Mouse (Mus musculus): ENCODE measurements around the gene Adgrg3. TPM values are rescaled to one million over a fixed set of nuclear protein-coding genes. Genes with fewer than 3 reads are reported as not detected.

Adgrg3 gene
- polyA plus RNA-seq, 1 experiment from 2014 or later: 0.88 TPM

GRCm38 (mm10) chr8:94983881-94984516, 33.5 kb upstream of the Adgrg3 start:
- Histone ChIP-seq H3K36me3 (replicated peaks) (no peaks in the 10 kb centered on the region), H3K4me2 (peak overlapping the region; percentile 34), H3K9me3 (no peaks in the 10 kb centered on the region), H3K27ac (peak overlapping the region; percentile 62), H3K4me3 (no peak overlapping the region; the same call in 1 of the 2 replicates), H3K27me3 (replicated peaks) (no peaks in the 10 kb centered on the region), H3K9ac (0 out of 2 replicates have a peak overlapping the region, but pooled peaks have one; percentile 9), H3K4me1 (peaks cover 52% of the 10 kb centered on the region)
- peak; percentile 72 for ATAC-seq (replicated peaks)
- 9% methylated on average over 10 of the region's 10 CpGs for WGBS

DNA sequence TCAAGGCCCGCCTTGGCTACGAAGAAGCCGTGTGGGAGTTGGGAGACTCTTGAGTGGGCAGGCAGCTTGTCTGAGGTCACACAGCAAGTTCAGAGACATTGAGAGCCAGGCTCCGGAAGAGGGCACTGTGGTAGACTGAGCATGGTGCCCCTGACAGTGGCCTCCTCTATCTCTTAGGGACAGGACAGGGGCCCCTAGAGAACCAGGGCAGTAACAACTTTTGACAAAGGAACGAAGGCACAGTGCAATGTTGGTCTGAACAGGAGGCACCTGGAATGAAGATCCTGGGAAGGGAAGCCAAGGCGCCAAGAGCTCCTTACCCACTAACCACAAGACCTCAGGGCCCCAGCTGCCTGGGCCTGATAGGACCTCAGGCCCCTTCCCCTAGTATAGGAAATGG, 32.5 kb upstream of the Adgrg3 start:
- no peak overlapping the region for H3K27ac ChIP-seq
- H3K4me1 ChIP-seq: peaks cover 52% of the 10 kb centered on the region
- no peak overlapping the region for H3K4me3 ChIP-seq
- ATAC-seq (replicated peaks): no peak
- H3K36me3 ChIP-seq (replicated peaks): no peaks in the 10 kb centered on the region
- 88% methylated on average over 6 of the region's 6 CpGs for WGBS
- no peaks in the 10 kb centered on the region for H3K9me3 ChIP-seq
- H3K27me3 ChIP-seq (replicated peaks): no peaks in the 10 kb centered on the region
- H3K9ac ChIP-seq: no peak overlapping the region
- H3K4me2 ChIP-seq: peak overlapping the region; percentile 34; the same call in 1 of the 2 replicates

GRCm38 (mm10) chr8:94986676-94987075, 30.8 kb upstream of the Adgrg3 start:
- Histone ChIP-seq H3K27ac (no peak overlapping the region), H3K27me3 (replicated peaks) (no peaks in the 10 kb centered on the region), H3K36me3 (replicated peaks) (no peaks in the 10 kb centered on the region), H3K4me3 (no peak overlapping the region), H3K4me2 (no peak overlapping the region), H3K9ac (no peak overlapping the region), H3K9me3 (no peaks in the 10 kb centered on the region), H3K4me1 (peaks cover 58% of the 10 kb centered on the region)
- 30% methylated on average over 5 of the region's 5 CpGs for WGBS
- peak; percentile 31; the same call in 1 of the 2 replicates for ATAC-seq (replicated peaks)

DNA sequence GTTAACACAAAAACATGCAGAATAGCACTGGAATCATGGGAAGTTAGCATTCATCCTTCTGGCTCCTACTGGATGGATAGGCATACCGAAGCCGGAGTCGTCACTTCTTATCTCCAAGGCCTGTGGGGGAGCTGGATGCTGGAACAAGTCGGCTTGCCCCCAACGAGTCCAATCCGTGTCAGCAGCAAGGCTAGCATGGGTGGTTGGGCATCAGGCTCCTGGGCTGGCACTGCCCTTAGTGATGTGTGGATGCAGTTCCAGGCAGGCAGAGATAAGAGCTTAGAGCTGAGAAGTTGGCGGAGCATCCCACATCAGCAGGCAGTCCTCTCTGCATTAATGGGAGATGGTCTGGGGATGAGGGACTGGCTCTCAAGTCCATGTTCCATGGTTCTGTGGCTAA, 29.9 kb upstream of the Adgrg3 start:
- Histone ChIP-seq H3K9me3 (no peaks in the 10 kb centered on the region), H3K9ac (no peak overlapping the region), H3K27me3 (replicated peaks) (no peaks in the 10 kb centered on the region), H3K4me1 (peaks cover 57% of the 10 kb centered on the region), H3K4me2 (no peak overlapping the region), H3K27ac (no peak overlapping the region), H3K36me3 (replicated peaks) (no peaks in the 10 kb centered on the region), H3K4me3 (no peak overlapping the region)
- WGBS: 79% methylated on average over 7 of the region's 7 CpGs
- ATAC-seq (replicated peaks): no peak

DNA sequence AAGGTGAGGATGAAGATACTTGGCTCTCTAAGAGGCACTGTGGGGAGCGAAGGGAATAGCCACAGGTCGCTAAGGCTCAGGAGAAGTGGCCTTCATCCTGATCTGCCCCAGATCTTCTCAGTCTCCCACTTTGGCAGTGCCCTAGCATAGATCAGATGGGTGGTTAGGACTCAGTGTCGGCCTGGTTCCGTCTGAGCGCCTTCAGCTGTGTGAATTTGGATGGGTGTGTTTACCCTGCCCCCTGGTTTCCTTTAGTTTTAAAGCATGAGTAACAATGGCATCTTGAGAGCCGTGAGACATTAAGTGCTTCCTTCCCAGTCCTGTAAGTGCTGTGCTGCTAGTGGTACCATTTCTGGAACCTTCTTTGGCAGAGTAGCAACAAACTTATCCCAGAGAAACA, 28.9 kb upstream of the Adgrg3 start:
- peaks cover 57% of the 10 kb centered on the region for H3K4me1 ChIP-seq
- H3K9ac ChIP-seq: no peak overlapping the region
- 85% methylated on average over 6 of the region's 6 CpGs for WGBS
- no peak for ATAC-seq (replicated peaks)
- no peaks in the 10 kb centered on the region for H3K27me3 ChIP-seq (replicated peaks)
- no peaks in the 10 kb centered on the region for H3K9me3 ChIP-seq
- no peaks in the 10 kb centered on the region for H3K36me3 ChIP-seq (replicated peaks)
- H3K27ac ChIP-seq: no peak overlapping the region
- no peak overlapping the region for H3K4me2 ChIP-seq
- no peak overlapping the region for H3K4me3 ChIP-seq

DNA sequence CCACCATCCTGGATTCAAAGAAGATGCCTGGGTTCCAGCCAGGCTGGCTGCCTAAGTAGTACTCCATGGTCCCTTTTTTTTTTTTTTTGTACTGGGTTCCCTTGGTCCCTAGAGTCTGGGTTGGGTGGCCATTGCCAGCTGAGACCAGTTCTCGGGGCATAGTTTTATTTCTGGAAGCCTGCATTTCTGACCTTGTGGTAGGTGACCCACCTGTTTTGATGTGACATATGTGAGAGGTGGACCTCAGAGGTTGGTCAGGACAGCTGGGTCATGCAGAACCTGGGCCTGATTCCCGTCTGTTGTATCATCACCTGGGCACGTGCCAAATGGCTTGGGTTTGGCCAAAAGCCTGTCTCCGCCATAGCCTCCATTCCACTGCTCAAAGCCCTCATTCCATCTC, 27.8 kb upstream of the Adgrg3 start:
- 93% methylated on average over 4 of the region's 4 CpGs for WGBS
- H3K4me1 ChIP-seq: peaks cover 56% of the 10 kb centered on the region
- ATAC-seq (replicated peaks): no peak

DNA sequence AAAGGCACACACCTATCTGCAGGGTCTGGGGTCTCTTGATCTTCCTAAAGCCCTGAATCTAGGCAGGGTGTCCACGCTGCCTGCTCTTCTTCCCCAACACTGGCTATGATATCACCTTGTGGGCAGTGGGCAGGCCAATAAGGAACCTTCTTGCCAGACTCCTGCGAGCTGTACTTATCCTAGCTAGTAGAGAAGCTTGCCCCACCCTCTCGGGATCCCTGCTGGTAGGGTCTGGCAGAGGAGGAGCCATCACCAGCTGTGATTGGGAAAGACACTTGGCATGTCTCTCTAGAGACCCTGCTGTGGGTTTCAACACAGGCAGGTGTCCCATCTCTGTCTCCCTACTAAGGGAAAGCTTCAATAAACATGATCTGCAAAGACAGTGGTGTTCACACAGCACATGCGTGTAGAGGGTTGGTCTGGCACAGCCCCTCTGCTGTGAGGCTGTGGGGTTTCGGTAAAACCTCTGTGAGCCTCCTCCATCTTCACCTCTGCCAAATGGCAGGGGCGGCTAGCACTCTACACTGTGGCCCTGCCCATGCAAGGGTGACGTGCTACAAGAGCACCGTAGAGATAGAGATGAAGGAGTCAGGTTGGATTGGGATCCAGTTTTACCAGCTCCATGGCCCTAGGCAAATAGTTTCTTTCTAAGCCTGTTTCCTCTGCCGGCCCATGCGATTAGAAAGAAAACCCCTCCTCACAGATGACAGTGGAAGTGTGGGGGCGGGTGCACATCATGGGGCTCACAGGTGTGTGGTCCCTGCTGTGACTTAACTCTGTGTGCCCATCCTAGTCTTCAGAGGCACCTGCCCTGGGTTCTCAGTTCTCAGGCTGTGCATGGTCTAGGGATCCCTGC, 26.7 kb upstream of the Adgrg3 start:
- Histone ChIP-seq H3K4me1 (peaks cover 55% of the 10 kb centered on the region), H3K27ac (no peak overlapping the region)
- ATAC-seq (replicated peaks): no peak

More for the DNA sequence above, 27.8 kb upstream of the Adgrg3 start:
- no peaks in the 10 kb centered on the region for H3K9me3 ChIP-seq
- no peak overlapping the region for H3K9ac ChIP-seq
- H3K4me3 ChIP-seq: no peak overlapping the region
- no peaks in the 10 kb centered on the region for H3K36me3 ChIP-seq (replicated peaks)
- H3K27ac ChIP-seq: no peak overlapping the region
- H3K4me2 ChIP-seq: no peak overlapping the region
- H3K27me3 ChIP-seq (replicated peaks): no peaks in the 10 kb centered on the region

DNA sequence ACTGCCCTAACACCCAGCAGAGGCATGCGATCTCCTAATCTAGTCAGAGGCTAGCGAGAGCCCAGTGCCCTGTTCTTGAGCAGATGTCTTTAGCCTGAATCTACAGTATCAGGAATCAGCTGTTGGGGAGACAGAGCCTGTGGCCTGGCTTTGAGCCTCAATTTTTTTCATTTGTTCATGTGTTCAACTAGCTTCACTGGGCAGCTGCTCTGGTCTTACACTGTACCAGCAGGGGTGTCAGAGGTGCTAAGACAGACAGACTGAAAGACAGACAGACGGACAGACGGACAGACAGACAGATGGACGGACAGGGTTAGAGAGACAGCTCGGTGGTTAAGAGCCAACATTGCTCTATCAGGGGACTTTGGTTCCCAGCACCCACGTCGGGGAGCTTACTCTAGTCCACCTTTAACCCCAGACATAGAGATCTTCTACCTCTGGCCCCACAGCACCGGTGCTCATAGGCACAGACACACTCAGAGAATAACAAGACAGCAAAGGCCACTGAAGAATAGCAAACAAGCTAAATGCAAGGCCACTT, 26.0 kb upstream of the Adgrg3 start:
- H3K4me1 ChIP-seq: peaks cover 55% of the 10 kb centered on the region
- peak overlapping the region; percentile 95; the same call in 1 of the 2 replicates for H3K27ac ChIP-seq
- H3K9me3 ChIP-seq: no peaks in the 10 kb centered on the region
- no peak overlapping the region for H3K4me2 ChIP-seq
- WGBS: 83% methylated on average over 9 of the region's 9 CpGs
- no peak overlapping the region for H3K9ac ChIP-seq
- no peak for ATAC-seq (replicated peaks)
- no peak overlapping the region for H3K4me3 ChIP-seq
- H3K27me3 ChIP-seq (replicated peaks): no peaks in the 10 kb centered on the region
- H3K36me3 ChIP-seq (replicated peaks): no peaks in the 10 kb centered on the region

More for the DNA sequence above, 26.7 kb upstream of the Adgrg3 start:
- H3K4me2 ChIP-seq: no peak overlapping the region
- no peaks in the 10 kb centered on the region for H3K9me3 ChIP-seq
- H3K9ac ChIP-seq: no peak overlapping the region
- 68% methylated on average over 11 of the region's 11 CpGs for WGBS
- H3K27me3 ChIP-seq (replicated peaks): no peaks in the 10 kb centered on the region
- H3K4me3 ChIP-seq: no peak overlapping the region
- no peaks in the 10 kb centered on the region for H3K36me3 ChIP-seq (replicated peaks)

GRCm38 (mm10) chr8:94992010-94992409, 25.5 kb upstream of the Adgrg3 start:
- H3K27ac ChIP-seq: peak overlapping the region; percentile 95
- no peak overlapping the region for H3K4me2 ChIP-seq
- H3K4me1 ChIP-seq: peaks cover 54% of the 10 kb centered on the region
- H3K9ac ChIP-seq: no peak overlapping the region
- no peaks in the 10 kb centered on the region for H3K27me3 ChIP-seq (replicated peaks)
- H3K9me3 ChIP-seq: no peaks in the 10 kb centered on the region
- 70% methylated on average over 4 of the region's 4 CpGs for WGBS
- ATAC-seq (replicated peaks): no peak
- H3K4me3 ChIP-seq: no peak overlapping the region
- no peaks in the 10 kb centered on the region for H3K36me3 ChIP-seq (replicated peaks)

- no peaks in the 10 kb centered on the region for H3K36me3 ChIP-seq (replicated peaks)
- H3K27ac ChIP-seq: peak overlapping the region; percentile 95
- 28% methylated on average over 5 of the region's 5 CpGs for WGBS
- no peak overlapping the region for H3K9ac ChIP-seq
- no peaks in the 10 kb centered on the region for H3K9me3 ChIP-seq
- peaks cover 57% of the 10 kb centered on the region for H3K4me1 ChIP-seq
- ATAC-seq (replicated peaks): no peak
- no peak overlapping the region for H3K4me3 ChIP-seq
- no peak overlapping the region for H3K4me2 ChIP-seq
- H3K27me3 ChIP-seq (replicated peaks): no peaks in the 10 kb centered on the region
Observed at GRCm38 (mm10) chr8:94992534-94992933, 25.0 kb upstream of the Adgrg3 start.

- 40% methylated on average over 9 of the region's 9 CpGs for WGBS
- Histone ChIP-seq H3K9ac (no peak overlapping the region), H3K27me3 (replicated peaks) (no peaks in the 10 kb centered on the region), H3K9me3 (no peaks in the 10 kb centered on the region), H3K4me3 (no peak overlapping the region), H3K36me3 (replicated peaks) (no peaks in the 10 kb centered on the region), H3K4me2 (peak overlapping the region; percentile 62; the same call in 1 of the 2 replicates), H3K27ac (peak overlapping the region; percentile 95), H3K4me1 (peaks cover 63% of the 10 kb centered on the region)
- ATAC-seq (replicated peaks): no peak
Observed at GRCm38 (mm10) chr8:94992996-94993724, 24.3 kb upstream of the Adgrg3 start.

DNA sequence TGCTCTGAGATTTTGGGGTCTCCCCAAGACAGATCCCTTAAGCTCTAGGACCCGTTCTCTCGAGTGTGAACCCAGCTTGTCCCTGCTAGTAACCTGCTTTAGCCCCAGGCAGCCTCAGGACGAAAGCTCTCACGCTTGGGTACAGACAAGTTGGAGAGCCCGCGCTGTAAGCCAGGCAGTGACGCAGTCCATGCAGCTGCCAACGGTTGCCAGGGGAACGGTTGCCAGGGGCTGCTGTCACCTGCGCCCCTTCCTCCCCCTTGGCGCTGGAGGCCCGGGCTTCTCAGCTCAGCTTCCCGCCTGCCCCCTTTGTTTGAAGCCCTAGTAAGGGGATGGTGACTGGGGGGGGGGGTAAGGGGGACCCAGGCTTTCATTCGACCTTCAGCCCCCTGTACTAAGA, 23.5 kb upstream of the Adgrg3 start:
- peak overlapping the region; percentile 45 for H3K4me3 ChIP-seq
- H3K36me3 ChIP-seq (replicated peaks): no peaks in the 10 kb centered on the region
- 2% methylated on average over 14 of the region's 14 CpGs for WGBS
- peaks cover 71% of the 10 kb centered on the region for H3K4me1 ChIP-seq
- no peaks in the 10 kb centered on the region for H3K27me3 ChIP-seq (replicated peaks)
- H3K9ac ChIP-seq: peak overlapping the region; percentile 64
- peak overlapping the region; percentile 95 for H3K27ac ChIP-seq
- H3K4me2 ChIP-seq: peak overlapping the region; percentile 62
- no peaks in the 10 kb centered on the region for H3K9me3 ChIP-seq
- peak; percentile 89 for ATAC-seq (replicated peaks)

Data from midbrain, embryonic 15.5 days (tissue).